Mouse (Mus musculus) mammary gland, adult 2 months (tissue): ENCODE measurements around the gene Art2b. TPM values are rescaled to one million over a fixed set of nuclear protein-coding genes. Genes with fewer than 3 reads are reported as not detected.

Experiments used
- polyA plus RNA-seq: library from polyadenylated mRNA; depleted of rRNA; stranded (reverse); fragments of >200 nt; gene quantifications from 2 replicates; pipeline ENCODE4 v1.2.3, GENCODE M21; 2012; ENCODE audit warnings: low replicate concordance; rRNA removed

Gene Art2b
- polyA plus RNA-seq: 6.1 and 6.2 TPM in 2 replicates

GRCm38 (mm10) chr7:101585408-101585807 lies at the start of gene Art2b:
Art2b (minus strand) TSS chr7:101585600.

Other genes starting within 250 kb of the Art2b start
- gene Arap1, start 237.5 kb downstream of the Art2b start, polyA plus RNA-seq: 144 and 196 TPM in 2 replicates
- not detected in 2 replicates for gene Gm45837, start 174.7 kb downstream of the Art2b start, polyA plus RNA-seq
- 46.6 and 49.9 TPM in 2 replicates for gene Pde2a, start 163.9 kb downstream of the Art2b start, polyA plus RNA-seq
- 23.6 and 48.0 TPM in 2 replicates for gene Clpb, start 78.0 kb upstream of the Art2b start, polyA plus RNA-seq
- gene Phox2a, start 232.7 kb upstream of the Art2b start, polyA plus RNA-seq: 0.17 TPM in 1 of 2 replicates, not detected in the other